Mouse (Mus musculus): ENCODE results near the gene Zfp260.
A peak's percentile ranks its signal among the peaks of the same experiment; 100 is the strongest.

Gene Zfp260

DNA sequence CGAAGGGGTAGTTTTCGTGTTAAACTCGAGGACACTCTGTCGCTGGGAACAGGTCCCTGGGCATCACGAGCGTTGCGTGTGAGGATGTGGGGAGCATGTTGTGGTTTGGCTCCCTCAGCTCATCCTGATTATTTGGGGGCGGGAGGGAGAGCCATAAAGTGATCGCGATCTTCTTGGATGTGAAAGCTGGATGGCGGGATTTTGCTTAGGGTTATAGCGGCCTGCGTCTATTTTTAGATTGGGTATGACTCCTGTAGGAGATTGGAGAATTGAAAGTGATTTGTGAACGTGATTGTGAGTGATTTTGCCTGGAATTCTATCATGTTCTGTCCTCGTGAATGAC lies 27.6 kb downstream of the Zfp260 start:
- DNase-seq (ENCODE audit: low spot score): no peak

DNA sequence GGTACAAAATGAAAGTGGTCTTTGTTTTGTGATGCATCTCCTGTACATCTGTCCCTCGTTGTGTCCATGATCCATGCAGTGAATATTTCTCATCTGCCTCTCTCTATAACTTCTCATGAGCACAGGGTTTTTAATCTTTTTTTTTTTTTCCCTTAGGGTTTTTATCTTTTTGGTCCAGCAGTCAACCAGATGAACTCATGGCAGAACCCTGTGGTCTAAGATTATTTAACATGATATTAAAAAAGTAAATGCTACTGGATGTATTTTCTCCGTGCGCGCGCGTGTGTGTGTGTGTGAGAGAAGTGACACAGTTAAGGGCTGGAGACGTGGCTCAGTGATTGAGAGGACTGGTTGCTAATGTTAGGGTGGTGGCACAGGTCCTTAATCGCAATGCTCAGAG lies 35.3 kb downstream of the Zfp260 start:
- no peak for DNase-seq (ENCODE audit: low spot score)

DNA sequence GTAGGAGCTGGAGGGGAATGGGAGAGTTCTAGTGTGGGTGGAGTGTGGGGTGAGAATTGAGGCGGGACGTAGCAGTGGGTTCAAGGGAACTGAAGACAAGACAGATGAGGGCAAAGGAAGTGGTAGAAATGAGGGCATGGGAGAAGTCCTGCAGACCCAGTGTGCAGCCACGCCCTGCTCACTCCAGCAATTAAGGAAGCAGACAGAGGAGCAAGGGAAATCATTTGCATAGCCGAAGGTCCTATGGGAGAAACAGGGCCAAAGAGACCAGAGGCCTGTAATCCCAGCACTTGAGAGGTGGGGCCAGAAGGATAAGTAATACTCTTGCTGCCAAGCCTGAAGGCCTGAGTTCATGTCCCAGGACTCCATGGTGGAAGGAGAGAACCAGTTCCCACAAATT lies 37.8 kb downstream of the Zfp260 start:
- DNase-seq (ENCODE audit: low spot score): no peak

DNA sequence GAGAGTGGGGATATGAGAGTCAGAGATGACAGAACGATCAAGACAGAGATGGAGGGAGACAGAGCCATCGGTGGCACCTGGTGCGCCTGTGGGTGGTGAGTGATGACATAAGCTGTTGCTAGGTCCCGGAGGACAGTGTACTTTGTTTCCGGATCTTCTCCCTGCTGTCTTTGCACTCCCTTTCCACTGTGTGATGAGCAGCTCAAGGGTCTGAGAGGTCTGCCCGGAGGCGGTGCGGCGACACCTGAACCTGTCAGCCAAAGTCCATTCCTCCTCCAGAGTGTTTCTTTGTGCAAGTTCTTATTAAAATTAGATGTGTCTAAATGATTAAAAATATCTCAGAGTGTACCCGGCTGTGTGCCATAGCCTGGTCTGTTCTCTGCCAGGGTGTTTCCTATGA lies 42.2 kb downstream of the Zfp260 start:
- no peak for DNase-seq (ENCODE audit: low spot score)

DNA sequence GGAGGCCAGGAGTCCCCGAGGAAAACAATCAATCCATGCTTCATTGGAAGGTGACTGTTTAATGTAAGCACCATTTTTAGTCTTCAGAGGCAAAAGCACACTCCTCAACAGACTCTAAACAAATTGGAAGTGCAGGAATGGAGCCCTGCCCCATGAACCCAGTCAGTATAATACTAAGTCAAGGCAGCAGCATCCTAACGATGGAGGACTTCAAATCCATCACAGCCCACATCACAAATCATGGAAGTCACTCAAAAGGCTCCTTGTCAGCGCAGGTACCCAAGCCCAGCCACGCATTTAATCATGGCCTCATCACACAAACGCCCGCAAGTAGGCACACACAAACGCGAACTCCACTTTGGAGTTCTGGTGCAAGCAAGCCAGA lies 48.6 kb downstream of the Zfp260 start:
- no peak for DNase-seq (ENCODE audit: low spot score)

DNA sequence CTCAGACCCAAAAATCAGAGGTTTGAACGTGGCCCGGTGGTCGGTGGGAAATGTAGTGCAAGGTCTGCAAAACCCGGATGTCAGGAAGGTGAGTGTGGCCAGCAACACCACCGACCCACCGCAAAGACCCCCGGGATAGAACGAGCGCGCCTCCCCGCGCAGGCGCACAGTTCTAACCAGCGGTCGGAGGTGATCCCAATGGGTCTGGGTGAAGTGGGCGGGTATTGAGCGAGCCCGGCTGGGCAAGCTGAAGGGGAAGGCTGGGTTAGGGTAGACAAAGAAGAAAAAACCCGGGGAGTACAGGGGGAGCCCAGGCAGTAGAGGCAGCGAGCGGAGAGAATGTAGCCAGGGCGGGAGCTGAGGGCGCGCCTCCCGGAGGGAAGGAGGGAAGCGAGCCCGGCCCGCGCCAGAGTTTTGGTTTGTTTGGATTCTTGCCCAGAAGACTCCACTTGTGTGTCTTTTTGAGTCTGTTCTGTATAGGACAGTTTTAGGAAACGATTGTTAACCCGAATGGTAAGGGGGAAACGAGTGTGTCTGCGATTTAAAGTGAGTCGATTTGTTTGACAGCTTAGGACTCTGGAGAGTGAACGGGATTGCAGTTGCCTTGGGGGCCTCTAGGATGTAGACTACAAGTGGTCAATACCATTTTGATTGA lies 49.1 kb downstream of the Zfp260 start:
- DNase-seq (ENCODE audit: low spot score): peak; percentile 90

DNA sequence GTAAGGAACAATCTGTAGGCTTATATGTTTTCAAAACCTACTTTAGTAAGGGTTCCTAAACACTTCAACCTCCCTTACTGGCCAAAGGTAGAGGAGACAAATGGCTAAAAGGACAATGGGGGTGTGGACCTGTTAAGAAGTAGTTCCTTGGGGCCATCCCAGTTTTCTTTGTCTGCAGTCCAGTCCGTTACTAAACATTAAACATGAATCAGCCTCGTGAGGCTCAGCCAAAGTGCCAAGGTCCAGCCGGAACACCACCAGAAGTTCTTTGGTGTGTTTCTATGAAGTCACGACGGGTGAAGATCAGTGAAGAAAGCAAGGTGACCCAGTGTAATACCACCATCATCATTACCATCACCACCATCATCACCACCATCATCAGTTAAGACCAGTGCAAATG lies 52.4 kb downstream of the Zfp260 start:
- no peak for DNase-seq (ENCODE audit: low spot score)

DNA sequence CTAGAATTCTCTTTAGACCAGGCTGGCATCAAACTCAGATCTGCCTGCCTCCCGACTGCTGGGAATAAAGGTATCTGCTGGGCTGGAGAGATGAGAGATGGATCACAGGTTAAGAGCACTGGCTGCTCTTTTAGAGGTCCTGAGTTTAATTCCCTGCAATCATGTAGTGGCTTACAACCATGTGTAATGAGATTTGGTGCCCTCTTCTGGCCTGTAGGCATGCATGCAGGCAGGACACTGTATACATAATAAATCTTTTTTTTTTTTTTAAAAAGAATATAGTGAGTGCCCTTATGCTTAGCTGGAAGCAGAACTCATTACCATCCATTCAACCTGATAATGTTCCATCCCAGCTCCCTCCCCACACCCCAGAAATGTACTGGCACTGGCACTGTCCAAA lies 59.5 kb downstream of the Zfp260 start:
- no peak for DNase-seq (ENCODE audit: low spot score)

DNA sequence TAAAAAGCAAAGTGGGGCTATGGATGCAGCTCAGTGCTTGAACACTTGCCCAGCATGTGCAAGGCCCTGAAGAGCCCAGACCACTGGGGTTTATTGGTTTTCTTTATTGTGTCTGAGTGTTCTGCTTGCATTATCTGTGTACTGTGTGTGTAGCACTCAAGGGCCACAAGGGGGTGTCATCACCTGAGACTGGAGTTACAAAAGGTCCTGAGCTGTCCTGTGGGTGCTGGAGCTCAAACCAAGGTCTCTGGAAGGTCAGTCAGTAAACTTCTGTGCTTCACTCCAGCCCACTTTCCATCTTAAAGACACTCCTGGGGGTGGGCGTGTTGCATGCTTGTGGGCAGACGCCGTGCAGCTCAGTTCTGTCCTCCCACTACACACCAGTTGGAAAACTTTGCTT lies 60.9 kb downstream of the Zfp260 start:
- DNase-seq (ENCODE audit: low spot score): no peak
